Mouse (Mus musculus): ENCODE data around the gene Six3. TPM values are rescaled to one million over a fixed set of nuclear protein-coding genes. Genes with fewer than 3 reads are reported as not detected.

Gene Six3
- total RNA-seq, 2 experiments from 2014 or later, result not detected

Other genes with a start within 250 kb of the Six3 start
- not detected in 2 replicates for gene Six2, start 74.7 kb downstream of the Six3 start, total RNA-seq (2015; ENCODE audit: low replicate concordance)
- not detected in 2 replicates for gene Six2, start 74.7 kb downstream of the Six3 start, total RNA-seq (2017; ENCODE audit: low replicate concordance)

All from erythroid progenitor cell, adult 5-6 weeks (primary cell).